Mouse (Mus musculus): ENCODE results near the gene Crybb3. TPM values are rescaled to one million over a fixed set of nuclear protein-coding genes. Genes with fewer than 3 reads are reported as not detected.
"Not testable (repeated sequence)": the region's sequence is repeated elsewhere in the genome, so short reads cannot be mapped to it uniquely, and the experiment has no call there.

The Crybb3 gene
- polyA plus RNA-seq, 1 experiment = 3.2 TPM

DNA sequence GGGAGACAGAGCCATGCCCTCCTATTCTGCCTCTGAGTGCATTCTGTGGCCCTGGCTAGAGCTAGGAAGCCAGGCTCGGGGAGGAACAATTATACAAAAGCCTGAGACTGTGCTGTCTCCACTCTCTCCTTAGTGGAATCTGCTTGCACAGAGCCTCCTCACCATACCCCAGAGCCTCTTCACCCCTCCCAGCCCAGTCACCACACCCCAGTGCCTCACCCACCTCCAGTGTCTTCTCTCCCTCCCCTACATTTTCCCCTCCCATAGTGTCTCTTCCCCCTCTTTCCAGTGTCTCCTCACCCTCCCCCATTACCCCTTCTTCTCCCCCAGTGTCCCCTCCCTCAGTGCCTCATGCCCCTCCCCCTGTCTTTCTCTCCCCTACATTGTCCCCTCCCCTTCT, 29.5 kb upstream of the Crybb3 start:
- Histone ChIP-seq H3K4me1 (ENCODE audit: control insufficient read depth, insufficient read depth, low read length) (no peaks in the 10 kb centered on the region), H3K27me3 (ENCODE audit: control insufficient read depth, insufficient read depth, low read length) (no peaks in the 10 kb centered on the region), H3K4me3 (replicated peaks; ENCODE audit: insufficient read depth, low read depth, low read length) (no peak overlapping the region), H3K27ac (ENCODE audit: insufficient read depth, low read length) (no peak overlapping the region)
- 38% methylated on average over 1 of the region's 1 CpGs for WGBS
- no peak for TF ChIP-seq POLR2A (IDR thresholded peaks at IDR 0.05; ENCODE audit: borderline replicate concordance, insufficient read depth, low read length)
- no peak for TF ChIP-seq CTCF (IDR thresholded peaks at IDR 0.05; ENCODE audit: borderline replicate concordance, insufficient read depth, low read depth, low read length)
- DNase-seq = no peak

DNA sequence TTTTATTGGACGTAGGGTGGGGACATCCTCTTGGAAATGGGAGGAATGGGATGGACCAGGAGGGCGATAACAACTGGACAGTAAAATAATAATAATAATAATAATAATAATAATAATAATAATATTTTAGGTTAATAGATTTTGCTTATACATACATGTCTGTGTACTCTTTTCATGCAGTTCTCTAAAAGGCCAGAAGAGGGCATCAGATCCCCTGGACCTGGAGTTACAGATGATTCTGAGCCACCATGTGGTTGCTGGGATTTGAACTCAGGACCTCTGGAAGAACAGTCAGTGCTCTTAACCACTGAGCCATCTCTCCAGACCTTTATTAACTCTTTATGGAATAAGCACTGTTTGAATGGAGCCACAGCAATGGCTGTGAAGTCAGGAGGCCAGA, 28.3 kb upstream of the Crybb3 start:
- H3K27me3 ChIP-seq (ENCODE audit: control insufficient read depth, insufficient read depth, low read length); DNase-seq; H3K27ac ChIP-seq (ENCODE audit: insufficient read depth, low read length); H3K4me3 ChIP-seq (replicated peaks; ENCODE audit: insufficient read depth, low read depth, low read length); H3K4me1 ChIP-seq (ENCODE audit: control insufficient read depth, insufficient read depth, low read length): not testable (repeated sequence)
- 0 out of 2 replicates have a peak, but pooled peaks have one; percentile 9 for TF ChIP-seq CTCF (IDR thresholded peaks at IDR 0.05; ENCODE audit: borderline replicate concordance, insufficient read depth, low read depth, low read length)
- 92% methylated on average over 2 of the region's 2 CpGs for WGBS

DNA sequence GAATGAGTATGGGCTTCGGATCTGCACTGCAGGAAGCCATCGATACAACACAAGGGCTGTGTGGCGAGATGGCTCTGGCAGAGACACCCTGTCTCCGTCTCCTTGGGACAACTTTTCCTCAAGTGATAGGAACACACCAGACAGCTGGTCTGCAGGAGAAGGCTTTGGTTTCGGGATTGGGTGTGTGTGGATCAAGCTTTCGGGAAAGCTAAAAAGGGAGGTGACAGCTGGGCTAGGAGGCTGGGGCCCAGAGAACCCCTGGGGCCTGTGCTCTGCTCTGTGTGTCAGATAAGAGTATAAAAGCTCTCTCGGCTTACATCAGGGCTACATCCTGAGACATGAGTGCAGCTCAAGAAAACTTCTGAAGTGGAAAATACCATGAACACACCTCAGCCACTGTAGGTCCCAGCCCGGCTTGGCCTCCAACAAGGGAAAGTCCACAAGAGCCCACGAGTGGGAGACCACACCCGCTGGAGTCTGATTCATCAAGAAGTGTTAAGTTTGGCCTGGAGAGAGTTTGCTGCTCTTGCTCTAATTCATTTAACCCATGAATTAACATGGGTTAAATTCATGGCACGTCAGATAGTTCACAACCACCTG, 26.9 kb upstream of the Crybb3 start:
- TF ChIP-seq POLR2A (IDR thresholded peaks at IDR 0.05; ENCODE audit: borderline replicate concordance, insufficient read depth, low read length) = no peak
- TF ChIP-seq CTCF (IDR thresholded peaks at IDR 0.05; ENCODE audit: borderline replicate concordance, insufficient read depth, low read depth, low read length) = no peak
- Histone ChIP-seq H3K27ac (ENCODE audit: insufficient read depth, low read length) (no peak overlapping the region), H3K4me3 (replicated peaks; ENCODE audit: insufficient read depth, low read depth, low read length) (no peak overlapping the region), H3K27me3 (ENCODE audit: control insufficient read depth, insufficient read depth, low read length) (no peaks in the 10 kb centered on the region), H3K4me1 (ENCODE audit: control insufficient read depth, insufficient read depth, low read length) (no peaks in the 10 kb centered on the region)
- DNase-seq = no peak
- 70% methylated on average over 11 of the region's 11 CpGs for WGBS

DNA sequence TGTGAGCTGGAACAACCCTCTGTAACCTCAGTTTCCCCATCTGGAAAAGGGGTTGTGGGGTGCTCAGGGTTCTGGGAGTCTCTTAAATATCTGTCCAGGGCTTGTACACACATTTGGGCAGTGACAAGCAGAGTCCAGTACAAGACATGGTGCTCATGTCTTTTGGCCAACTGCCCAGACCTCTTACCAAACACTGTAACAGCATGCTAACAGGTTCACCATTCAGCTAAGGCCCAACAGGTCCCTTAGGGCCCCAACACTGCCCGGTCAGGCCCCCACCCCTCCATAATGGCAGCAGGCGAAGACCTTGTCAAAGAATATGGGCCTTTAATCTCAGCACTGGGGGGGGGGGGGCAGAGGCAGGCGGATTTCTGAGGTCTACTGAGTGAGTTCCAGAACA, 26.3 kb upstream of the Crybb3 start:
- H3K4me1 ChIP-seq (ENCODE audit: control insufficient read depth, insufficient read depth, low read length) = no peaks in the 10 kb centered on the region
- DNase-seq = no peak
- no peak overlapping the region for H3K27ac ChIP-seq (ENCODE audit: insufficient read depth, low read length)
- H3K27me3 ChIP-seq (ENCODE audit: control insufficient read depth, insufficient read depth, low read length) = no peaks in the 10 kb centered on the region
- no peak for TF ChIP-seq CTCF (IDR thresholded peaks at IDR 0.05; ENCODE audit: borderline replicate concordance, insufficient read depth, low read depth, low read length)
- no peak for TF ChIP-seq POLR2A (IDR thresholded peaks at IDR 0.05; ENCODE audit: borderline replicate concordance, insufficient read depth, low read length)
- no peak overlapping the region for H3K4me3 ChIP-seq (replicated peaks; ENCODE audit: insufficient read depth, low read depth, low read length)
- WGBS = 59% methylated on average over 3 of the region's 3 CpGs

DNA sequence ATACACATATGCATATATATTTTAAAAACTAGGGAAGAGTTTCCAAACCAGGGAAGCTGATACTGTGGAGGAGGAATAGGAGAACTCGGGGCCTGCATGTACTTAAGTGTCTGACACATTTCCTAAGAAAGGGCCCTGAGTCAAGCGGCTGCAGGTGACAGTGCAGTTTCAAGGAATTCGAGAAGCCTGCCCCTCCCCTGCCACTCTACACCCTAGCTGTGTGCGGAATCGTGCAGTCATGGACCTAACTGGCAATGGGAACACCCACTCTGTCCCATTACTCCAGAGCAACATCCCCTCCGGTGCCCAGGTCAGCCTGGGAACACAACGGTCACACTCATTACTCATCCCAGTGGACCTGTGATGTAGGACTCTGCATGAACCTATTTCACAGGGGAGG, 25.2 kb upstream of the Crybb3 start:
- TF ChIP-seq CTCF (IDR thresholded peaks at IDR 0.05; ENCODE audit: borderline replicate concordance, insufficient read depth, low read depth, low read length) = no peak
- no peak for TF ChIP-seq POLR2A (IDR thresholded peaks at IDR 0.05; ENCODE audit: borderline replicate concordance, insufficient read depth, low read length)
- no peaks in the 10 kb centered on the region for H3K27me3 ChIP-seq (ENCODE audit: control insufficient read depth, insufficient read depth, low read length)
- 88% methylated on average over 7 of the region's 7 CpGs for WGBS
- H3K4me1 ChIP-seq (ENCODE audit: control insufficient read depth, insufficient read depth, low read length) = no peaks in the 10 kb centered on the region
- H3K27ac ChIP-seq (ENCODE audit: insufficient read depth, low read length) = no peak overlapping the region
- no peak overlapping the region for H3K4me3 ChIP-seq (replicated peaks; ENCODE audit: insufficient read depth, low read depth, low read length)
- no peak for DNase-seq

DNA sequence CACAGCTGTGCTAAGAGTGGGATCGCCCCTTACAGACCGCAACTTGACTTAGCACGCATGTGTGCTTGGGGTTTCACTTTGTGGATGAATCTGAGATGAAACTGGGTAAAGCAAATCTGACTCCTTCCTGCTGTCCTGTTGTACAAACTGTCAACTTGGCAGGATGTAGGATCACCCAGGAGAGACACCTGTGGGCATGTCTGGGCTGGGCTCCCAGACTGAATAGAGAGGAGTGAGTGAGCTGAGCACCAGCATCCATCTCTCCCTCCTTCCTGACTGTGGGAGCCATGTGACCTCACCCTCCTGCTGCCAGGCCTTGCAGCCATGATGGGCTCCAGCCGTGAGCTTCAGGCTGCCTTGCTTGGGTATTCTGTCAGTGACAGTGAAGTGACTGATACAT, 24.1 kb upstream of the Crybb3 start:
- WGBS = 47% methylated on average over 4 of the region's 4 CpGs
- Histone ChIP-seq H3K4me1 (ENCODE audit: control insufficient read depth, insufficient read depth, low read length) (no peaks in the 10 kb centered on the region), H3K4me3 (replicated peaks; ENCODE audit: insufficient read depth, low read depth, low read length) (no peak overlapping the region), H3K27ac (ENCODE audit: insufficient read depth, low read length) (no peak overlapping the region), H3K27me3 (ENCODE audit: control insufficient read depth, insufficient read depth, low read length) (no peaks in the 10 kb centered on the region)
- DNase-seq = peak in 1 of 2 experiments; percentile 43
- TF ChIP-seq POLR2A (IDR thresholded peaks at IDR 0.05; ENCODE audit: borderline replicate concordance, insufficient read depth, low read length) = no peak
- no peak for TF ChIP-seq CTCF (IDR thresholded peaks at IDR 0.05; ENCODE audit: borderline replicate concordance, insufficient read depth, low read depth, low read length)

DNA sequence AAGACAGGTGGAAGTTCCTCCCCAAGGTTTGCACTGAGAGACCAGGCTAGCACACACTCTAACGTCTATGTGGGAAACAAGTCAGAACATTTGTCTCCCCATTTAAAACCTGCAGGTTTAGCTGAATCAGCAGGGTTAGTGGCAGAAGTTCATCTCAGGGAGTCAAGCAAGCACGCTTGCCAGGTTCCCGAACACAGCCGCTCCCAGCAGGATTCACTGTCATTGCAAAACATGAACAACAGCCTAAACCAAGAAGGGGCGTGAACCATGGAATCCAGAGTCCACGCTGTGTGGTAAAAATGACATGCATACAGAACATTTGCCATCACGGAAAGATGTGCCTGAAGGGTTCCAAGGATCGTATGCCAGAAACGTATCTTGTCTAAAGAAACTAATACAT, 23.7 kb upstream of the Crybb3 start:
- TF ChIP-seq POLR2A (IDR thresholded peaks at IDR 0.05; ENCODE audit: borderline replicate concordance, insufficient read depth, low read length) (no peak), CTCF (IDR thresholded peaks at IDR 0.05; ENCODE audit: borderline replicate concordance, insufficient read depth, low read depth, low read length) (no peak)
- no peaks in the 10 kb centered on the region for H3K27me3 ChIP-seq (ENCODE audit: control insufficient read depth, insufficient read depth, low read length)
- no peak overlapping the region for H3K27ac ChIP-seq (ENCODE audit: insufficient read depth, low read length)
- H3K4me3 ChIP-seq (replicated peaks; ENCODE audit: insufficient read depth, low read depth, low read length) = no peak overlapping the region
- no peak for DNase-seq
- no peaks in the 10 kb centered on the region for H3K4me1 ChIP-seq (ENCODE audit: control insufficient read depth, insufficient read depth, low read length)
- WGBS = 24% methylated on average over 9 of the region's 9 CpGs

DNA sequence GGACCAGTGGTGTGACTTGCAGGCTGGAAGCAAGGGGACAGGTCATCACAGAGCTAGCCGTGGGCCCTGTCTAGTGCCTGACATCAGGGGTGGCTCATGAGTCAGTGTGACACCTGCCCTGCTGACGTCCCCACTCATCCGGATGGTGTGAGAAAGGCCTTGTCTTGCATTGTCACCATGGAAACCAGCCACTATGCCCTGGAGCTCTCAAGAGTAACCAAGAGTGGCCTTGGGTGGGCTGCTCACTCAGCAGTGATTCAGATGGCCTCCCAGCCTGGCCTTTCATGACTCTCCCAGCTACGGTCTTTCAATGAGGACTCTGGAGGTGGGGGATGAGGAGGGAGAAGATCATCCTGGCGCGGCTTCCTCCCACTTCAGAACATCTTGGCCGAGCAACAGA, 21.1 kb upstream of the Crybb3 start:
- TF ChIP-seq POLR2A (IDR thresholded peaks at IDR 0.05; ENCODE audit: borderline replicate concordance, insufficient read depth, low read length) = no peak
- TF ChIP-seq CTCF (IDR thresholded peaks at IDR 0.05; ENCODE audit: borderline replicate concordance, insufficient read depth, low read depth, low read length) = no peak
- H3K27me3 ChIP-seq (ENCODE audit: control insufficient read depth, insufficient read depth, low read length) = no peaks in the 10 kb centered on the region
- 73% methylated on average over 7 of the region's 7 CpGs for WGBS
- no peak overlapping the region for H3K27ac ChIP-seq (ENCODE audit: insufficient read depth, low read length)
- no peaks in the 10 kb centered on the region for H3K4me1 ChIP-seq (ENCODE audit: control insufficient read depth, insufficient read depth, low read length)
- H3K4me3 ChIP-seq (replicated peaks; ENCODE audit: insufficient read depth, low read depth, low read length) = no peak overlapping the region
- no peak for DNase-seq
